Mouse (Mus musculus) heart, postnatal 14 days (tissue): Measurements from ENCODE around the gene BC025920. TPM values are rescaled to one million over a fixed set of nuclear protein-coding genes. Genes with fewer than 3 reads are reported as not detected.

ENCODE experiments used
- DNase-seq, 2 experiments: peaks; one replicate each; pipeline ENCODE4 v3.0.0; 2021 to 2022
- intact Hi-C: fragments of 180-260 bp; cut with DNase I; formaldehyde crosslinking; loops from one replicate; pipeline ENCODE4 v1.15.1; 2025
- long read RNA-seq, 2 experiments: library from polyadenylated mRNA; stranded (forward); transcript quantifications; one replicate each; pipeline ENCODE4 v2.0.0; 2021
- total RNA-seq, 2 experiments: library from RNA; stranded (reverse); gene quantifications; 2 replicates each; pipeline ENCODE4 v1.2.3; 2021

BC025920 gene
- total RNA-seq: 1 to 10 TPM; 1.8 to 2.2 TPM
- long read RNA-seq, experiment 1, partial matches to known transcripts: 0 of 1 reads
- long read RNA-seq, experiment 1, other reads (novel, unspliced or antisense): 0 of 1 reads
- long read RNA-seq, experiment 2: 0 reads

DNA sequence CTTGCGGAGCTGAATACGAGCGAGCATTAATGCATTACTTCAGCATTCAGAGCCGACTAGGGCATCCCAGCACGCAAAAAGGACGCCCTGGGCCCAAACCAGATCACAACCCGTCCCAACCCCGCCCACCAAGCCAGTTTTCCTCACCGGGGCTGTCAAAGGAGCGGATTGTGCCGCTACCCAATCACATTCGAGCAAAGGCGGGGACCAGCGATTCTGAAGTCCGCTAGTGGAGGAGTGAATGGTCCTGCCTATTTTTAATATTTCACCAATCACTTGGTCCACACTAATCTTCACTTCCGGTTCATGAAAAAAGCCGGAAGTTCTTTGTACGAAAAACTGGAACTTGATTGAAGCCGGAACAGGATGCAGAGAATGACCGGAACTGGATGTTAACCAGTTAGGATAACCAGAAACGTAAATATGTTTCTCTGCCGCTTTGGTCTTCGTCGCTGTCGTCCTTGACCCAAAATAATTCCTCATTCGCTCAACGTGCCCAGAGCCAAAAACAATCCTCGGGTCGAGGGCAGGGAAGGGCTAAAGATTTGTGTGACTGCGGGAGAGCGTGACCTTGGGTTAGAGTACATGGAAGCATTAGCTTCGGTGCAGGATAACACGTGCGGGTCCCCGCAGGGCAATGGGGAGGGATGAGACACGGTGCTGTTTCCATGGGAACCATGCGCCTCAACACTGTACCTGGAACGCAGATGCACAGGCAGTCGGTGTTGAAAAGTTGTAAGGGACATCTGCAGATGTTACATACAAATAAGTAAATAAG is at the start of gene BC025920:
Gene BC025920, plus strand, starts transcription at position 297 of the 778 bp plus-strand sequence.
- peak; percentile 91 to 93 for DNase-seq
- intact Hi-C loops: loop anchor here (10.0 kb wide), 1 partner anchor 51 kb away; the partner anchor contains the start of gene Aes

GRCm38 (mm10) chr10:81556282-81556681 is 49.8 kb upstream of the BC025920 start:
- no peak for DNase-seq
- intact Hi-C loops: loop anchor here (10.0 kb wide), 1 partner anchor 49 kb away; the partner anchor contains the start of genes BC025920 and Tle6

- DNase-seq: no peak
- intact Hi-C loops: loop anchor here (10.0 kb wide), 1 partner anchor 47 kb away; the partner anchor contains the start of genes BC025920 and Tle6
Measured at GRCm38 (mm10) chr10:81557491-81557890, 48.6 kb upstream of the BC025920 start.

- intact Hi-C loops: loop anchor here (10.0 kb wide), 1 partner anchor 46 kb away; the partner anchor contains the start of genes BC025920 and Tle6
- peak; percentile 86 to 91 for DNase-seq
Measured at GRCm38 (mm10) chr10:81559163-81559626, 46.9 kb upstream of the BC025920 start, which contains the start of gene Aes. Aes (plus strand) TSS chr10:81559488.

DNA sequence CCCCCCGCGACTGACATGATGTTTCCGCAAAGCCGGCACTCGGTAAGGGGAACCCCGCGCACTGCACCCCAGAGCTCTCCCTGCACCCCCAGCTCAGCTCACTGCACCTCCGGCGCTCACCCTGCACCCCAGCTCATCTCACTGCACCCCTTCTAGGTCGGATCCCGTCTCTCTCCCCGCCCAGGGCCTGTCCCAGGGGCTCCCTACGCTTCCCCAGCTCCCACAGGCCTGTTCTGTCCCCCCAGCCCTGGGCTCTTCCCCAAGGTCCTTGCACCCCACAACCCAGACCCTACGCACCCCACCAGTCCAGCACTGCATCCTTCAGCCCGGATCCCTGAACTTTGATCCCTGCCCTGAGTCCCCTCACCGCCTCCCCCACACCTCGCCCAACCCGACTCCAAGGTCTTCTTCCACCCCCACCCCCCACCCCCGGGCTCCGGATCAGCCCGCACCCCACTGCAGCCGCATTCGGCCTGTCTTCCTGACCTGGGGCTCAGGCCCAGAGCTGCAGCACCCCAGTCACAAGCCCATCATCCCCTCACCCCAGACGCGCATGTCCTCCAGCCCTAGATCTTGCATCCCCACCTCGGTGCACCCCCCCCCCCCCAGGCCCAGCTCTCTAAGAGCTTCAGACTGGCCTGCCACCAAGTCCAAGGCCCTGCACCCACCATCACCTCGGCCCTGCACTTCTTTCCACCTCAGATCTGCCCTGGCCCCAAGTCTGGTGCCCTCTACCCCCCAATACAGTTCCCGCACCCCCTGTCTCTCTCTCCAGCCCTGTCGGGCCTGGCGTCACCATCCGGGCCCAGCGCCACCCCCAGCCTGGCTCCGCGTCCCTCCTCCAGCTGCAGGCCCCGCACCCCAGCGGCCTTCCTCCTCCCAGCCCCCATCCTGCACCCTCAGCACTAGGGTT is 46.2 kb upstream of the BC025920 start:
- intact Hi-C loops: loop anchor here (10.0 kb wide), 1 partner anchor 45 kb away; the partner anchor contains the start of genes BC025920 and Tle6
- DNase-seq: peak; percentile 80 to 84

- intact Hi-C loops: no loop called here
- no peak for DNase-seq
Measured at GRCm38 (mm10) chr10:81560719-81561459, 45.2 kb upstream of the BC025920 start.

DNA sequence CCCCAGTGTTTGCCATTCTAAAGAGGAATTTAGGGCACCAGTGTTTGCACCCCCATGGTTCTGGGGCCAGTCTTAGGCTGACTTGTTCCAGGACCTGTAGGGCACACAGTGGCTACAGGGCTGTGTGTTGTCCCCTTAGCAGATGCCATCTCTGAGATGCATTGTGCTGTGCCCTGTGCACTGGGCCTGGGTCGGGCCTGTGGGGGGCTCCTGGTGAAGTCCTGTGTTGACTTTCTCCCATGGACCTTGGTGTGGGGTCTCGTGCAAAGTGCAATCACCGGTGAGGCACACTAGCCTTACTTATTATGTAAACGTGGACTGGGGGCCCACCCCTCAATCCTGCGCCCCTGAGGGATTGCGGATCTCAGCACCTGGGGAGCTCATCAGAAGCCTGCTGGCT is 43.7 kb upstream of the BC025920 start:
- intact Hi-C loops: no loop called here

GRCm38 (mm10) chr10:81563481-81563880 is 42.6 kb upstream of the BC025920 start:
- DNase-seq: no peak
- intact Hi-C loops: no loop called here

More for the DNA sequence above, 43.7 kb upstream of the BC025920 start:
- DNase-seq: no peak

- intact Hi-C loops: no loop called here
Measured at GRCm38 (mm10) chr10:81564216-81564615, 41.9 kb upstream of the BC025920 start.

GRCm38 (mm10) chr10:81564734-81565133 is 41.3 kb upstream of the BC025920 start:
- intact Hi-C loops: no loop called here
- DNase-seq: peak; percentile 56 to 68

More at GRCm38 (mm10) chr10:81564216-81564615, 41.9 kb upstream of the BC025920 start:
- DNase-seq: peak; percentile 62 to 77

DNA sequence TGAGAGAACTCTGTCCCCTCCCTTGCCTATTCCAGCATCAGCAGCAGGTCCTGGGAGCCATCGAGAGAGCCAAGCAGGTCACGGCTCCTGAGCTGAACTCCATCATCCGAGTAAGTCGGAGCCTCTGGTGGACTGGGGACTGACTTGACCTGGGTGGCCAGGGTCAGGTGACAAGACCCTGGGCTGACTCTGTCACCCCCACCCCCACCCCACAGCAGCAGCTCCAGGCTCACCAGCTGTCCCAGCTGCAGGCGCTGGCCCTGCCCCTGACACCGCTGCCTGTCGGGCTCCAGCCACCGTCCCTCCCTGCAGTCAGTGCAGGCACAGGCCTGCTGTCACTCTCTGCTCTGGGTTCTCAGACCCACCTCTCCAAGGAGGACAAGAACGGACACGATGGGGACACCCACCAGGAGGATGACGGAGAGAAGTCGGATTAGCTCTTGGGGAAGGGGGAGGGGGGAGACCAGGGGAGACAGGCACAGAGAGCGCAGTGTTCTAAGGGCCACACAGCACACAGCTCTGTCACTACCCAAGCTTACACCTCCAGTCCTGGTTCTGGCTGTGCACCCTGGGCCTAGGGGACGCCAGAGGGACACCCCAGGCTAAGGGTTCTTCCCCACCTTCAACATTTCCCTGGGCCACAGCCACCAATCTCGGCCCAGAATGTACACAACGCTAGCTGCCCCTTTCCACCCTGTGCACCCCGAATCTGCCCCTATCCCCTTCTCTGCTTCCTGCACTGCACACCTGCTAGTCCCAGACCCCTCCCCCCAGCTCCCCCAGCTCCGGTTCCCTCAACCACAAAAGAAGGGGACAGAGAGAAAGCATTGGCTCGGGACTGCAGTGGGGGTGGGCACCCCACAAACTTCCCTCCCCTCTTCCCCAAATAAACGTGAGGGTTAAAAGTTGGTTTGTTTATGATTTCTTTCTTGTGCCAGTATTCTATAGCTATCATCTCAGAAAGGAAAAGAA is 40.5 kb upstream of the BC025920 start:
- intact Hi-C loops: no loop called here
- no peak for DNase-seq

DNA sequence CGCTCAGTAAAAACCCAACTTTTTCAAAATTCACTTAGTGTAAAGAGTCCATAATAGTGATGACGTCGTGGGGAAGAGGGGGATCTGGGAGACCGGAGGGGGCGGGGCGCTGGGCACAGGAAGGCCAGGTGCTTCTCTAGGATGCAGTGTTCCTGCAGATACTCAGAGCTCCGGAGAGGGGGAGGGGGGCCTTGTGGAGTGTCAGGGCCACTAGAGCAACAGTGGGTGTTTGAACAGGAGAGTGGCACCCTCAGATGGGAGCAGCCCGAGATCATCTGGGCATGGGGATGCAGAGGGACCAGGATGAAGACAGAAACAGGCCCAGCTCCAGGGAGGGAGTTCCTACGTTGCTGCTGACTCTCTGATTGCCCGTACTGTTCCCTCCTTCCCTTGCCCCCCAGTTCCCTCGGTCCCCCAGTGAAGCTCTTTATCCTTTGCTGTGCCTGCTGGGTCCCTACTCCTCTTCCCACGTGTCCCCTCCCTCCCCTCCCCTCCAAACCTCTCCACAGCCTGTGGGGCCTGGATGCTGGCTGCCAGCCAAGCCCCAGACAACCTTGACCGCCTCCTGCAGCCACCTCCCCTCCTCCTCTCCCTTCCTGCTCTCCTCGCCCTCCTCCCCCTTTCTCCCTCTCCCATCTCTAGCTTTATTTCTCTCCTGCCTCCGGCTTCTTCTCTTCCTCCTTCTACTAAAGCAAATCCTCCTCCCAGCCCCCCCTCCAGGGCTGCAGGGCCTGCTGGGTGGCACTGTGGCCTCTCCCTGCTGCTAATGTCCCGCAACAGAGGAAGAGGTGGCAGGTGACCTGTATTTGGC is 37.5 kb upstream of the BC025920 start:
- DNase-seq: peak in 1 of 2 experiments; percentile 59
- intact Hi-C loops: no loop called here

- DNase-seq: no peak
- intact Hi-C loops: no loop called here
Measured at GRCm38 (mm10) chr10:81569507-81570237, 36.4 kb upstream of the BC025920 start.

DNA sequence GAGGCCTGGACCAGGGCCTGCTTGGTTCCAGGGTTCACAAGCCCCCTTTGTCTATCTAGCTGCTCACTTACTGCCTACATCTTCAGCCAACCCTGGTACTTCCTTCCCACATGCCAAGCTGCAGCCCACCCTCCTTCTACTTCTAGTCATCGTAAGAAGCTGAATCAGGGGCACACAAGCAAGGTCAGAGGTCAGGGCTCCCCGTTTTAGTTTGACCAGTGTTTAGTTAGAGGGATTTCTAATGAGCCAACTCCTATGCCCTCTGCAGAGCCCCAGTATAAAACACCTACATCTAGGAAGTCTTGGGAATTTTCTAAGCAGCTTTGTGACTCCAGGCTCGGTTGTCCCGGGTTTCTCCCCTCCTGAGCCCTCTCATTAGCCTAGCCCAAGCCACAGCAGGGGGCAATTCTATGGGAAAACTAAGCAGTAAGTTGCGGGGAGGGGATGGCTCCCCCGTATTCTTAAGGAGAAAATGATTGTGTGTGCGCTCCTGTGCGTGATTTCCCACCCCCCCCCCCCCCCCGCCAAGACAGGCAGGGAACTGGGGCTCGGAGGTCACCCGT is 35.8 kb upstream of the BC025920 start:
- no peak for DNase-seq

DNA sequence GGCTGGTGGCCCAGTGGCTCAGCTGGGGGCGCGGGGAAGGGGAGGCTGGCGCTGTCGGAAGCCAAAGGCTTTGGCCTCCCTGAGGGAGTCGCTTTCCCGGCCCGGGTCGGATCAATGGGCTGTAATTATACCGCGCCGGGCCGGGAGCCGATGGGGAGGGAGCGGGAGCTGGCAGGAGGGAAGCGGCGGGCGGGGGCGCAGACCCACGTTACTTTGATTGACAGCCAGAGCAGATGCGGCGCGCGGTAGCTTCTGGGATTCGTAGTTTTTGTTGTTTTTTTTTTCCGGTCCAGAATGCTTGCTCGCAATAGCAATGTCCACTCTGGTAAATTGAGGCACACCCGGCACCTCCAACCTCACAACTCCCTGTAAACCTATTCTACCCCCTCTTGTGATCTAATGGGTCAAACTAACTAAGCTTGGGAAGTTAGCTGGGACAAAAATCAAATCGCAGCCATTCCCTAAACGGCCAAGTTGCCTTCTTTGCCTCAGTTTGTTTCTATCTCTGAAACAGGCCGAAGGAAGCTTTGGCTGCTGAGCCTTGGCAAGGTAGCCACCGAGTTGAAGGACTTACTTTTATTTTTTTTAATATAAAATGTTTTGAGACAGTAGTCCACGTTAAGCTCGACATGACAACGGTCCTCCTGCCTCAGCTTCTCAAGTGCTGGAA is 35.1 kb upstream of the BC025920 start:
- DNase-seq: peak; percentile 93 to 95
- intact Hi-C loops: no loop called here

More for the DNA sequence above, 35.8 kb upstream of the BC025920 start:
- intact Hi-C loops: no loop called here

DNA sequence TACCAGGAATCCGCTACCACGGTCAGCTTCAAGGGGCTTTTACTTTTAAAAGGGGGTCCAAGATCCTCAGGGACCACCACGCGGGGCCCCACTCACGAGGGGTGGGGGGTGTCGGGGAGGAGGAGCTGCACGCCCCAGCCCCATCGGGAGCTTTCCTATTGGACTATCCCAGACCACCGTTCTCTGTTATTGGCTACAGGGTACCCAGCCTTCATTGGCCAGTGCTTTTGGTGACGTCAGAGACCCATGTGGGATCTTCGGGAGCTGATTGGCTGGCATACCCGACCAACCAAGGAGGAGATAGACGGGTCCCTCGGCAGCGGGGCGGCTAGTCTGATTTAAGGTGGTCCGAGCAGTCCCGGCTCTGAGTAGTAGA is 34.6 kb upstream of the BC025920 start:
- DNase-seq: peak; percentile 96 to 99
- intact Hi-C loops: no loop called here
